Mouse (Mus musculus) CH12.LX (cell line): ENCODE measurements around the gene Ugt1a8. TPM values are rescaled to one million over a fixed set of nuclear protein-coding genes. Genes with fewer than 3 reads are reported as not detected.

ENCODE experiments used
- DNase-seq: peaks from one replicate; pipeline ENCODE4 v3.0.0-alpha.2; 2013; ENCODE audit errors: extremely low read depth
- H3K27ac ChIP-seq: 2 replicates; pipeline ENCODE4 v1.5.1; 2012; ENCODE audit warnings: low read depth, mild to moderate bottlenecking, control low read depth, moderate library complexity; ENCODE audit not compliant: insufficient read depth
- H3K27me3 ChIP-seq: replicated peaks from 2 replicates; pipeline ENCODE3; 2012; ENCODE audit warnings: inconsistent platforms
- H3K36me3 ChIP-seq, 2 experiments: replicated peaks in 1 of 2; 2 replicates each; pipeline versions ENCODE3 to v1.6.1; 2012; ENCODE audit warnings: inconsistent platforms in 1 of 2, low read length in 1 of 2, mild to moderate bottlenecking in 1 of 2, mixed read lengths in 1 of 2, moderate library complexity in 1 of 2; ENCODE audit not compliant: control insufficient read depth in 1 of 2, insufficient read depth in 1 of 2
- H3K4me1 ChIP-seq, 2 experiments: 2 replicates each; pipeline ENCODE4 v1.6.1; 2012; ENCODE audit warnings: inconsistent platforms in 1 of 2, moderate library complexity in 1 of 2; ENCODE audit not compliant: insufficient read depth in 2 of 2, control insufficient read depth in 1 of 2
- H3K4me2 ChIP-seq: 2 replicates; pipeline ENCODE4 v1.6.1; 2012; ENCODE audit warnings: low read depth, mild to moderate bottlenecking, control low read depth; ENCODE audit not compliant: poor library complexity, insufficient read depth, severe bottlenecking
- H3K4me3 ChIP-seq, 3 experiments: fragments of 150-350 bp in 1 of 3; sonication (generic) in 1 of 3; replicated peaks in 1 of 3; 2 replicates each; pipeline versions ENCODE3 to v1.5.1; 2011 to 2012; ENCODE audit warnings: low read depth in 2 of 3, low read length in 2 of 3, mild to moderate bottlenecking in 2 of 3, moderate library complexity in 2 of 3, control low read depth in 1 of 3, improper control_type of control experiment in 1 of 3, inconsistent platforms in 1 of 3, mixed read lengths in 1 of 3; ENCODE audit not compliant: poor library complexity in 1 of 3
- H3K79me2 ChIP-seq: replicated peaks from 2 replicates; pipeline ENCODE4 v1.6.1; 2012; ENCODE audit warnings: mild to moderate bottlenecking, moderate library complexity; ENCODE audit not compliant: control insufficient read depth, poor library complexity, insufficient read depth, severe bottlenecking; ENCODE audit errors: extremely low read depth
- H3K9ac ChIP-seq: 2 replicates; pipeline ENCODE4 v1.6.1; 2012; ENCODE audit warnings: low read depth, mild to moderate bottlenecking, control low read depth, moderate library complexity; ENCODE audit not compliant: insufficient read depth
- H3K9me3 ChIP-seq: replicated peaks from 2 replicates; pipeline ENCODE3; 2012; ENCODE audit warnings: low read length, inconsistent platforms, mixed read lengths
- BHLHE40 ChIP-seq: IDR thresholded peaks from 2 replicates; pipeline ENCODE4 v1.6.1; 2011; ENCODE audit warnings: mild to moderate bottlenecking, low read depth, low read length, improper control_type of control experiment
- CHD1 ChIP-seq: IDR thresholded peaks from 2 replicates; pipeline ENCODE4 v1.6.1; 2012; ENCODE audit warnings: low read depth, low read length, improper control_type of control experiment, inconsistent platforms
- E2F4 ChIP-seq: IDR thresholded peaks from 2 replicates; pipeline ENCODE4 v1.6.1; 2011; ENCODE audit warnings: low read depth, low read length, improper control_type of control experiment; ENCODE audit not compliant: insufficient replicate concordance
- ELF1 ChIP-seq: IDR thresholded peaks from 2 replicates; pipeline ENCODE4 v1.6.1; 2014; ENCODE audit warnings: low read depth, mild to moderate bottlenecking, inconsistent platforms, low read length, improper control_type of control experiment
- EP300 ChIP-seq: IDR thresholded peaks from 2 replicates; pipeline ENCODE4 v1.6.1; 2011; ENCODE audit warnings: low read length, improper control_type of control experiment
- ETS1 ChIP-seq: conservative IDR thresholded peaks from 2 replicates; pipeline ENCODE4 v1.6.1; 2012; ENCODE audit warnings: low read depth, mild to moderate bottlenecking, inconsistent platforms, low read length, improper control_type of control experiment, moderate library complexity
- HCFC1 ChIP-seq: IDR thresholded peaks from 2 replicates; pipeline ENCODE4 v1.6.1; 2012; ENCODE audit warnings: low read depth, mild to moderate bottlenecking, inconsistent platforms, low read length, improper control_type of control experiment
- IRF4 ChIP-seq: IDR thresholded peaks from 2 replicates; pipeline ENCODE4 v1.6.1; 2014; ENCODE audit warnings: low read depth, mild to moderate bottlenecking, inconsistent platforms, low read length, improper control_type of control experiment
- JUN ChIP-seq: IDR thresholded peaks from 2 replicates; pipeline ENCODE4 v1.6.1; 2011; ENCODE audit warnings: low read depth, mild to moderate bottlenecking, low read length, improper control_type of control experiment, moderate library complexity; ENCODE audit not compliant: insufficient read depth
- JUND ChIP-seq: conservative IDR thresholded peaks from 2 replicates; pipeline ENCODE4 v1.6.1; 2011; ENCODE audit warnings: low read depth, low read length, improper control_type of control experiment
- KAT2A ChIP-seq: IDR thresholded peaks from 2 replicates; pipeline ENCODE4 v1.6.1; 2012; ENCODE audit warnings: low read length, improper control_type of control experiment, inconsistent platforms; ENCODE audit not compliant: insufficient replicate concordance
- MAFK ChIP-seq: IDR thresholded peaks from 2 replicates; pipeline ENCODE4 v1.6.1; 2011; ENCODE audit warnings: low read length, improper control_type of control experiment; ENCODE audit not compliant: insufficient replicate concordance
- MAX ChIP-seq: IDR thresholded peaks from 2 replicates; pipeline ENCODE4 v1.6.1; 2011; ENCODE audit warnings: low read length, improper control_type of control experiment
- MAZ ChIP-seq: IDR thresholded peaks from 2 replicates; pipeline ENCODE4 v1.6.1; 2012; ENCODE audit warnings: low read depth, mild to moderate bottlenecking, inconsistent platforms, low read length, improper control_type of control experiment, moderate library complexity
- MEF2A ChIP-seq: IDR thresholded peaks from 2 replicates; pipeline ENCODE4 v1.6.1; 2014; ENCODE audit warnings: low read depth, mild to moderate bottlenecking, inconsistent platforms, low read length, improper control_type of control experiment, borderline replicate concordance
- MXI1 ChIP-seq: IDR thresholded peaks from 2 replicates; pipeline ENCODE4 v1.6.1; 2011; ENCODE audit warnings: mild to moderate bottlenecking, low read depth, low read length, improper control_type of control experiment
- MYC ChIP-seq: IDR thresholded peaks from 2 replicates; pipeline ENCODE4 v1.6.1; 2011; ENCODE audit warnings: low read depth, mild to moderate bottlenecking, improper control_type of control experiment, low read length
- NELFE ChIP-seq: IDR thresholded peaks from 2 replicates; pipeline ENCODE4 v1.6.1; 2011; ENCODE audit warnings: low read depth, low read length, improper control_type of control experiment
- NRF1 ChIP-seq: IDR thresholded peaks from 2 replicates; pipeline ENCODE4 v1.6.1; 2014; ENCODE audit warnings: low read depth, mild to moderate bottlenecking, inconsistent platforms, low read length, improper control_type of control experiment, moderate library complexity
- POLR2AphosphoS2 ChIP-seq: IDR thresholded peaks from 2 replicates; pipeline ENCODE4 v1.6.1; 2011; ENCODE audit warnings: low read depth, low read length, improper control_type of control experiment
- SMC3 ChIP-seq: IDR thresholded peaks from 2 replicates; pipeline ENCODE4 v1.6.1; 2011; ENCODE audit warnings: low read depth, low read length, improper control_type of control experiment
- TCF12 ChIP-seq: IDR thresholded peaks from 2 replicates; pipeline ENCODE4 v1.6.1; 2014; ENCODE audit warnings: low read depth, mild to moderate bottlenecking, inconsistent platforms, low read length, improper control_type of control experiment
- USF1 ChIP-seq: IDR thresholded peaks from 2 replicates; pipeline ENCODE4 v1.6.1; 2014; ENCODE audit warnings: low read depth, mild to moderate bottlenecking, inconsistent platforms, low read length, improper control_type of control experiment
- USF2 ChIP-seq: conservative IDR thresholded peaks from 2 replicates; pipeline ENCODE4 v1.6.1; 2011; ENCODE audit warnings: low read depth, low read length, improper control_type of control experiment
- ZC3H11A ChIP-seq: IDR thresholded peaks from 2 replicates; pipeline ENCODE4 v1.6.1; 2012; ENCODE audit warnings: low read depth, mild to moderate bottlenecking, inconsistent platforms, low read length, improper control_type of control experiment
- ZKSCAN1 ChIP-seq: IDR thresholded peaks from 2 replicates; pipeline ENCODE4 v1.6.1; 2012; ENCODE audit warnings: low read depth, inconsistent platforms, low read length, improper control_type of control experiment, borderline replicate concordance
- ZMIZ1 ChIP-seq: IDR thresholded peaks from 2 replicates; pipeline ENCODE4 v1.6.1; 2012; ENCODE audit warnings: low read depth, mild to moderate bottlenecking, inconsistent platforms, low read length, improper control_type of control experiment
- dilution Hi-C: fragments of 300-500 bp; cut with MboI; formaldehyde crosslinking; loops from 2 replicates; pipeline ENCODE4 v1.14.3; 2020; ENCODE audit warnings: low sequenced_read_pairs; ENCODE audit not compliant: extremely low pct_unique_long_range_greater_than_20kb, extremely low pct_ligation_motif_present
- in situ Hi-C: fragments of 300-500 bp; cut with MboI; formaldehyde crosslinking; loops from 3 replicates; pipeline ENCODE4 v1.14.3; 2019; ENCODE audit warnings: low sequenced_read_pairs, low pct_ligation_motif_present, low pct_unique_long_range_greater_than_20kb, mixed read lengths
- polyA plus RNA-seq: library from polyadenylated mRNA; unstranded; fragments of >175 nt; gene quantifications from 2 replicates; pipeline ENCODE4 v1.2.1, GENCODE M21; 2012; ENCODE audit warnings: low read depth; ENCODE audit not compliant: insufficient read length
- total RNA-seq, 2 experiments: library from RNA; depleted of rRNA; stranded (reverse); fragments of 300-350 nt in 1 of 2; fragments of >200 nt in 1 of 2; gene quantifications; 2 replicates each; pipeline ENCODE4 v1.2.3; 2012 to 2014

Ugt1a8 gene
- total and polyA plus RNA-seq, 3 experiments, result not detected

- H3K4me3 ChIP-seq, result no peak overlapping the region
- H3K27me3 ChIP-seq, result peaks cover 15% of the 10 kb centered on the region
- H3K79me2 ChIP-seq, result no peaks in the 10 kb centered on the region
- dilution Hi-C loops, result no loop called here
- no peak overlapping the region for H3K4me2 ChIP-seq
- no peaks in the 10 kb centered on the region for H3K4me1 ChIP-seq
- DNase-seq, result no peak
- in situ Hi-C loops, result no loop called here
- TF ChIP-seq HCFC1 (no peak), SMC3 (no peak), TCF12 (no peak), JUN (no peak), ETS1 (no peak), MAFK (no peak), KAT2A (no peak), USF2 (no peak), IRF4 (no peak), JUND (no peak), ZC3H11A (no peak), MYC (no peak), ZKSCAN1 (no peak), ZMIZ1 (no peak), MXI1 (no peak), EP300 (no peak), NRF1 (no peak), NELFE (no peak), CHD1 (no peak)
- H3K9me3 ChIP-seq, result peaks cover 75% of the 10 kb centered on the region
- no peak overlapping the region for H3K27ac ChIP-seq
- no peaks in the 10 kb centered on the region for H3K36me3 ChIP-seq
- H3K9ac ChIP-seq, result no peak overlapping the region
These were observed 162.4 kb downstream of the Ugt1a8 start for GRCm38 (mm10) chr1:88250023-88250422.

GRCm38 (mm10) chr1:88253106-88253505 lies 165.5 kb downstream of the Ugt1a8 start:
- DNase-seq, result no peak
- in situ Hi-C loops, result no loop called here

More at GRCm38 (mm10) chr1:88253106-88253505, 165.5 kb downstream of the Ugt1a8 start:
- peaks cover 78% of the 10 kb centered on the region for H3K9me3 ChIP-seq
- no peaks in the 10 kb centered on the region for H3K4me1 ChIP-seq
- no peak overlapping the region for H3K27ac ChIP-seq
- dilution Hi-C loops, result no loop called here
- TF ChIP-seq MAX, result no peak
- no peak for TF ChIP-seq JUN
- TF ChIP-seq HCFC1, result no peak
- no peak for TF ChIP-seq IRF4
- TF ChIP-seq POLR2AphosphoS2, result no peak
- no peak for TF ChIP-seq USF1
- TF ChIP-seq MEF2A, result no peak
- TF ChIP-seq USF2, result no peak
- TF ChIP-seq E2F4, result no peak
- TF ChIP-seq ZC3H11A, result no peak
- TF ChIP-seq MAZ, result no peak
- TF ChIP-seq TCF12, result no peak
- no peak for TF ChIP-seq ELF1
- no peak for TF ChIP-seq BHLHE40
- no peak overlapping the region for H3K4me3 ChIP-seq
- H3K36me3 ChIP-seq, result no peaks in the 10 kb centered on the region
- H3K4me2 ChIP-seq, result no peak overlapping the region
- H3K27me3 ChIP-seq, result peaks cover 13% of the 10 kb centered on the region
- H3K9ac ChIP-seq, result no peak overlapping the region
- H3K79me2 ChIP-seq, result no peaks in the 10 kb centered on the region
